Mouse (Mus musculus) frontal cortex, postnatal 14 days (tissue): ENCODE measurements around the gene Mrpl53.
A peak's percentile ranks its signal among the peaks of the same experiment; 100 is the strongest.
"Not testable (repeated sequence)": the region's sequence is repeated elsewhere in the genome, so short reads cannot be mapped to it uniquely, and the experiment has no call there.

Experiments used
- DNase-seq, 2 experiments: peaks; one replicate each; pipeline ENCODE4 v3.0.0; 2022; ENCODE audit warnings: low spot score in 2 of 2

Gene Mrpl53

DNA sequence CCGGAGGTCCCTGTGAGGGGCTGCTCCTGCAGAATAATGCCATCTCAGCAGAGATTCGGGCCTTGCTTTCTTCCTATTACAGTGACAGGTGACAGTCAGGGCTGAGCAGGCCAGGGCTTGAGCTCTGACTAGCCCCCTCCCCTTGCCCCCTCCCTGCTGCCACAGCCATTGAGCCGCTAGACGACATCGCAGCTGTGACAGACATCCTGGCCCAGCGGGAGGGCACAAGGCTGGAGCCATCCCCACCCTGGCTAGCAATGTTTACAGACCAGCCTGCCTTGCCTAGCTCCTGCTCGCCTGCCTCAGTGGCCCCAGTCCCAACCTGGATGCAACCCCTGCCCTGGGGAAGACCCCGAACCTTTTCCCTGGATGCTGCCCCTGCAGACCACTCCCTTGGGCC, 42.9 kb downstream of the Mrpl53 start:
- DNase-seq: no peak

DNA sequence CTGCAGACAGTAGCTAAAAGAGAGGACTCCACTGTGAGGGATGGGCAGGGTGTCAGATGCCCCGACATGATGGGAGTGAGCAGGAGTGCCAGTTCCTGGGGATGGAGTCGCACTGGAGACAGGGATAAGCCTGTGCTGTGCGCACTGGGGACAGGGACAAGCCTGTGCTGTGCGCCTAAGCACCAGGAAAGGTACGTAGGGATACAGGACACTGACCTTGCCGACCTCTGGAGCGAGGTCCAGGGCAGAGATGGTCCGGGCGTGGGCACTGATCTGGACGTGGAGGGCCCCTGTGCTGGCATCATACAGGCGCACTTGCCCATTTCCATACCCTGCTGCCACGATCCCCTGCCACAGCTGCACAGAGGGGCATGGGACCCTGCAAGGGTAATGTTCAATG, 44.2 kb downstream of the Mrpl53 start:
- DNase-seq: no peak

DNA sequence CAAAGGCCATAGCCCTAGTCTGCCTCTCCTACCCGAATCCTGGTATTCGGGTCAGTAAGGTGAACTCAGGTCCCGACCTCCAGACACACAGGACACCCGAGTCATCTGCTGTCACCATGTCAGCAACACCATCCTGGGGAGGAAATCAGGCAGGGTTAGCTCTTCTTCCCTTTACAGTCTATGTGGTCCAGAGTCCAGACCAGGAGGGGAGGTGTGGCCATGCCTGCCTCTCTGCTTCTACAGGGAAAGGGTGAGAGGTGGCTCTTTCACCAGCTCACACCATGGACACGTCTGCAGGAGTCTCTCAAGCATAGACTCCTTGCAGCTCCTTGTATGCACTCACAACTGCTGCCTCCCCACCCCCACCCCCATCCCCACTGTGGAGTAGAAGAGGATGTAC, 44.6 kb downstream of the Mrpl53 start:
- no peak for DNase-seq

DNA sequence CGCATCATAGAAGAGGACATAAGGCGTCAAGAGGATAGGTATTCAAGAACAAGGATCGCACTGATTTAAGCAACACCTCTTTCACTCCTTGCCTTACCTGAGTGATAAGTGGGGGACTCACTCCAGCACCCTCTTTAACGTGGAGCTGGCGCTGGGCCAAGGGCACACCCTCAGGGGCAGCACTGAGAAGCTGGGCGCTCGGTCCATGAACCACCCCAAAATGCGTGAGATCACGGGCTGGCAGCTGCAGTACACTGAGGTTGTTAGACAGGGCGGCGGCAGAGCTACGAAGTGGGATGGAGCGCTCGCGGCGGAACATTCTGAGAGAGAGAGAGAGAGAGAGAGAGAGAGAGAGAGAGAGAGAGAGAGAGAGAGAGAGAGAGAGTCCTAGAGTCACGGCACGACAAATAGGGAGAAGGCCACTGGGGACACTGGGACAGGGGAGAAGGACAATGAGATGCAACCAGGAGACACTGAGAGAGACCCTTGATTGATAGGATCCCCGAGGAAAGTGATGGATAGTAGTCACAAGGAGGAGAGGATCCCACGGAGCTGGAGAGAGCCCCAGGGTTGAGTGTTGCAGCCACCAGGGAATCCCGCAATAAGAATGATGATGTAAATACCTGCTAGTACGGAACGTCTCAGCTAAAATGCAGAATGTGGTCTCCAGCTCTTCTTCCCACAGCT, 46.9 kb downstream of the Mrpl53 start:
- DNase-seq: no peak

DNA sequence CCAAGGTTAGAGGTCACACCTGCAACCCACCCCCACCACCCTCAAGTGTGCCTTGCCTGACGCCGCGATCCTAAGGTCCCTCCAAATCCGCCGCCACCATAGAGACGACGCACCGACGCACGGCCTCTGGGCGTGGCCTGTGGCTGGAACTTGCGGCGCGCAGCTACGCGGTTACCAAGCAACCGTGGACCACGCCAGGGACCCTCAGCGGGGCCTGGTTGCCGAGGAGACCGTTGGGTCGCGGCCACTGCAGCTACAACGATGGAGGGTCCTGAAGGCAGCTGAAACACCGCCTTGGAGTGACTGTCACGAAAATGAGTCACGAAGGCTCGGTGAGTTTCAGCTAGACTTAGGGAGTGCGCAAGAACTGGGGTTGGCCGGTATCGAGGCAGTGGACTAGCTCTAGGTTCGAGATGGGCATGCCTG, 47.4 kb downstream of the Mrpl53 start, which contains the start of the genes Wdr54 and 1700003E16Rik:
Wdr54 (minus strand) TSS at position 139 of the 426 bp plus-strand sequence.
1700003E16Rik (plus strand) TSS at position 146 of the 426 bp plus-strand sequence.
- DNase-seq: peak; percentile 66 to 72

DNA sequence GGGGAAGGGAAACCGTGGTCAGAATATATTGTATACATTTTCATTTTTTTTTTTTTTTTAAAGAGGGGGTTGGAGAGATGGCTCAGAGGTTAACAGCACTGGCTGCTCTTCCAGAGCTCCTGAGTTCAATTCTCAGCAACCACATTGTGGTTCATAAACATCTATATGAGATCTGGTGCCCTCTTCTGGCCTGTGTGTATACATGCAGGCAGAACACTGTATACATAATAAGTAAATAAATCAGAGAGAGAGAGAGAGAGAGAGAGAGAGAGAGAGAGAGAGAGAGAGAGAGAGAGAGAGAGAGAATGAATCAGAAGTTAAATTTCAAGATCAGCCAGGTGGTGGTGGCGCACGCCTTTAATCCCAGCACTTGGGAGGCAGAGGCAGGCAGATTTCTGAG, 50.6 kb downstream of the Mrpl53 start:
- DNase-seq: not testable (repeated sequence)
